Mouse (Mus musculus): ENCODE measurements at regions not wholly inside any gene's neighbourhood (a gene's known extent, or its start where the extent isn't known, plus 50 kb on each side); places are given as distances from the start of the nearest gene placed in this dataset.

GRCm38 (mm10) chr12:71506716-71507115 is 197.0 kb downstream of the Dact1 start:
- no peak for DNase-seq
- H3K27me3 ChIP-seq (ENCODE audit: control insufficient read depth, insufficient read depth, low read length) = no peaks in the 10 kb centered on the region
- H3K4me3 ChIP-seq (ENCODE audit: control insufficient read depth, insufficient read depth, low read length) = no peak overlapping the region
- TF ChIP-seq CTCF (IDR thresholded peaks at IDR 0.05; ENCODE audit: borderline replicate concordance, control insufficient read depth, extremely low read depth, insufficient read depth, low read length, poor library complexity) = no peak
- no peak for TF ChIP-seq POLR2A (IDR thresholded peaks at IDR 0.05; ENCODE audit: control insufficient read depth, extremely low read depth, insufficient read depth, low read length, poor library complexity)
- no peak overlapping the region for H3K27ac ChIP-seq (ENCODE audit: control insufficient read depth, insufficient read depth, low read length)
- H3K4me1 ChIP-seq (replicated peaks; ENCODE audit: control insufficient read depth, insufficient read depth, low read length) = no peaks in the 10 kb centered on the region
- no peaks in the 10 kb centered on the region for H3K36me3 ChIP-seq (ENCODE audit: control insufficient read depth, insufficient read depth, low read length)
- 82% methylated on average over 1 of the region's 1 CpGs for WGBS

GRCm38 (mm10) chr12:71512915-71513612 is 203.4 kb downstream of the Dact1 start:
- H3K27me3 ChIP-seq (ENCODE audit: control insufficient read depth, insufficient read depth, low read length) = no peaks in the 10 kb centered on the region
- no peak overlapping the region for H3K27ac ChIP-seq (ENCODE audit: control insufficient read depth, insufficient read depth, low read length)
- no peaks in the 10 kb centered on the region for H3K4me1 ChIP-seq (replicated peaks; ENCODE audit: control insufficient read depth, insufficient read depth, low read length)
- WGBS = 85% methylated on average over 7 of the region's 7 CpGs
- H3K4me3 ChIP-seq (ENCODE audit: control insufficient read depth, insufficient read depth, low read length) = no peak overlapping the region
- H3K36me3 ChIP-seq (ENCODE audit: control insufficient read depth, insufficient read depth, low read length) = no peaks in the 10 kb centered on the region
- TF ChIP-seq POLR2A (IDR thresholded peaks at IDR 0.05; ENCODE audit: control insufficient read depth, extremely low read depth, insufficient read depth, low read length, poor library complexity) (no peak), CTCF (IDR thresholded peaks at IDR 0.05; ENCODE audit: borderline replicate concordance, control insufficient read depth, extremely low read depth, insufficient read depth, low read length, poor library complexity) (no peak)
- no peak for DNase-seq

GRCm38 (mm10) chr12:71519520-71519919 is 209.8 kb downstream of the Dact1 start:
- Histone ChIP-seq H3K4me1 (replicated peaks; ENCODE audit: control insufficient read depth, insufficient read depth, low read length) (no peaks in the 10 kb centered on the region), H3K27ac (ENCODE audit: control insufficient read depth, insufficient read depth, low read length) (no peak overlapping the region), H3K4me3 (ENCODE audit: control insufficient read depth, insufficient read depth, low read length) (no peak overlapping the region), H3K27me3 (ENCODE audit: control insufficient read depth, insufficient read depth, low read length) (no peaks in the 10 kb centered on the region), H3K36me3 (ENCODE audit: control insufficient read depth, insufficient read depth, low read length) (no peaks in the 10 kb centered on the region)
- 70% methylated on average over 1 of the region's 1 CpGs for WGBS
- DNase-seq = no peak
- TF ChIP-seq POLR2A (IDR thresholded peaks at IDR 0.05; ENCODE audit: control insufficient read depth, extremely low read depth, insufficient read depth, low read length, poor library complexity) (no peak), CTCF (IDR thresholded peaks at IDR 0.05; ENCODE audit: borderline replicate concordance, control insufficient read depth, extremely low read depth, insufficient read depth, low read length, poor library complexity) (no peak)

- no peak for TF ChIP-seq CTCF (IDR thresholded peaks at IDR 0.05; ENCODE audit: borderline replicate concordance, control insufficient read depth, extremely low read depth, insufficient read depth, low read length, poor library complexity)
- no peak for TF ChIP-seq POLR2A (IDR thresholded peaks at IDR 0.05; ENCODE audit: control insufficient read depth, extremely low read depth, insufficient read depth, low read length, poor library complexity)
- no peak overlapping the region for H3K4me3 ChIP-seq (ENCODE audit: control insufficient read depth, insufficient read depth, low read length)
- WGBS = 91% methylated on average over 3 of the region's 3 CpGs
- no peaks in the 10 kb centered on the region for H3K27me3 ChIP-seq (ENCODE audit: control insufficient read depth, insufficient read depth, low read length)
- no peak overlapping the region for H3K27ac ChIP-seq (ENCODE audit: control insufficient read depth, insufficient read depth, low read length)
- no peak for DNase-seq
- no peaks in the 10 kb centered on the region for H3K36me3 ChIP-seq (ENCODE audit: control insufficient read depth, insufficient read depth, low read length)
- no peaks in the 10 kb centered on the region for H3K4me1 ChIP-seq (replicated peaks; ENCODE audit: control insufficient read depth, insufficient read depth, low read length)
These were observed 212.3 kb downstream of the Dact1 start for GRCm38 (mm10) chr12:71521936-71522335.

- no peak overlapping the region for H3K4me3 ChIP-seq (ENCODE audit: control insufficient read depth, insufficient read depth, low read length)
- no peaks in the 10 kb centered on the region for H3K36me3 ChIP-seq (ENCODE audit: control insufficient read depth, insufficient read depth, low read length)
- DNase-seq = no peak
- no peaks in the 10 kb centered on the region for H3K4me1 ChIP-seq (replicated peaks; ENCODE audit: control insufficient read depth, insufficient read depth, low read length)
- no peak overlapping the region for H3K27ac ChIP-seq (ENCODE audit: control insufficient read depth, insufficient read depth, low read length)
- 84% methylated on average over 5 of the region's 5 CpGs for WGBS
- TF ChIP-seq POLR2A (IDR thresholded peaks at IDR 0.05; ENCODE audit: control insufficient read depth, extremely low read depth, insufficient read depth, low read length, poor library complexity) (no peak), CTCF (IDR thresholded peaks at IDR 0.05; ENCODE audit: borderline replicate concordance, control insufficient read depth, extremely low read depth, insufficient read depth, low read length, poor library complexity) (no peak)
- no peaks in the 10 kb centered on the region for H3K27me3 ChIP-seq (ENCODE audit: control insufficient read depth, insufficient read depth, low read length)
These were observed 212.8 kb downstream of the Dact1 start for GRCm38 (mm10) chr12:71522451-71522850.

- Histone ChIP-seq H3K27me3 (ENCODE audit: control insufficient read depth, insufficient read depth, low read length) (no peaks in the 10 kb centered on the region), H3K36me3 (ENCODE audit: control insufficient read depth, insufficient read depth, low read length) (no peaks in the 10 kb centered on the region), H3K27ac (ENCODE audit: control insufficient read depth, insufficient read depth, low read length) (no peak overlapping the region; the same call in 1 of the 2 replicates), H3K4me1 (replicated peaks; ENCODE audit: control insufficient read depth, insufficient read depth, low read length) (no peaks in the 10 kb centered on the region), H3K4me3 (ENCODE audit: control insufficient read depth, insufficient read depth, low read length) (no peak overlapping the region)
- 51% methylated on average over 6 of the region's 6 CpGs for WGBS
- TF ChIP-seq CTCF (IDR thresholded peaks at IDR 0.05; ENCODE audit: borderline replicate concordance, control insufficient read depth, extremely low read depth, insufficient read depth, low read length, poor library complexity) = no peak
- no peak for TF ChIP-seq POLR2A (IDR thresholded peaks at IDR 0.05; ENCODE audit: control insufficient read depth, extremely low read depth, insufficient read depth, low read length, poor library complexity)
- DNase-seq = no peak
These were observed 214.5 kb downstream of the Dact1 start for GRCm38 (mm10) chr12:71524156-71524555.
